Mouse (Mus musculus): ENCODE data around the gene Znrf1. TPM values are rescaled to one million over a fixed set of nuclear protein-coding genes. Genes with fewer than 3 reads are reported as not detected.

Gene Znrf1
- polyA plus RNA-seq, 1 experiment from 2014 or later: 48.7 TPM

GRCm38 (mm10) chr8:111613181-111613580 lies 77.3 kb downstream of the Znrf1 start:
- Histone ChIP-seq H3K36me3 (ENCODE audit: control insufficient read depth, insufficient read depth, low read length) (no peaks in the 10 kb centered on the region), H3K27ac (ENCODE audit: low read depth, low read length) (no peak overlapping the region), H3K9ac (ENCODE audit: low read depth, low read length) (no peak overlapping the region), H3K27me3 (ENCODE audit: control insufficient read depth, insufficient read depth, low read length) (no peaks in the 10 kb centered on the region), H3K9me3 (ENCODE audit: control insufficient read depth, low read length) (no peaks in the 10 kb centered on the region), H3K4me2 (replicated peaks; ENCODE audit: low read depth, low read length) (no peak overlapping the region), H3K4me1 (replicated peaks; ENCODE audit: control insufficient read depth, insufficient read depth, low read length) (no peaks in the 10 kb centered on the region), H3K4me3 (ENCODE audit: low read depth, low read length) (no peak overlapping the region)
- WGBS: 86% methylated on average over 5 of the region's 5 CpGs
- ATAC-seq (ENCODE audit: low FRiP score): no peak
- DNase-seq (ENCODE audit: low spot score): no peak

- no peak overlapping the region for H3K9ac ChIP-seq (ENCODE audit: low read depth, low read length)
- ATAC-seq (ENCODE audit: low FRiP score) (no peak), DNase-seq (ENCODE audit: low spot score) (no peak)
- no peaks in the 10 kb centered on the region for H3K4me1 ChIP-seq (replicated peaks; ENCODE audit: control insufficient read depth, insufficient read depth, low read length)
- no peaks in the 10 kb centered on the region for H3K9me3 ChIP-seq (ENCODE audit: control insufficient read depth, low read length)
- H3K27me3 ChIP-seq (ENCODE audit: control insufficient read depth, insufficient read depth, low read length): no peaks in the 10 kb centered on the region
- H3K27ac ChIP-seq (ENCODE audit: low read depth, low read length): no peak overlapping the region
- no peaks in the 10 kb centered on the region for H3K36me3 ChIP-seq (ENCODE audit: control insufficient read depth, insufficient read depth, low read length)
- no peak overlapping the region for H3K4me2 ChIP-seq (replicated peaks; ENCODE audit: low read depth, low read length)
- no peak overlapping the region for H3K4me3 ChIP-seq (ENCODE audit: low read depth, low read length)
- WGBS: 91% methylated on average over 6 of the region's 6 CpGs
Observed at GRCm38 (mm10) chr8:111614786-111615701, 79.1 kb downstream of the Znrf1 start.

DNA sequence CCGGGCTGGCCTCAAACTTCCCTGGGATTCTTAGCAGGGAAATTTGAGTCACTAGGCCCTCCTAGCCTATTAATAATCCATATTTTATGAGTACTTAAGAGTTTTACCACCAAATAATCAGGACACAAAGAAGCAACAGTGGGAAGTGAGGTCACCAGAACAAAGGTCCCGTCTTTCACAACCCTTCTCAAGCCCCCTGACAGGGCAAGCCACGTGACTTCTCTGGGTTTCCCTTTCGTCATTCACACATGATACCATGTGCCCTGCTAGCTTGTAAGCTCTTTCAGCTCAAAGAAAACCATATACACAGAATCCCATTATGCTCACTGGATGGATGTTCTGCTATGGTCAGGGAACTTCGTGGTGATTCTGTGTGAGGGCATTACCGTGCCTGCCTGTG lies 81.9 kb downstream of the Znrf1 start:
- Histone ChIP-seq H3K27me3 (ENCODE audit: control insufficient read depth, insufficient read depth, low read length) (no peaks in the 10 kb centered on the region), H3K27ac (ENCODE audit: low read depth, low read length) (no peak overlapping the region), H3K9ac (ENCODE audit: low read depth, low read length) (no peak overlapping the region), H3K4me1 (replicated peaks; ENCODE audit: control insufficient read depth, insufficient read depth, low read length) (no peaks in the 10 kb centered on the region), H3K36me3 (ENCODE audit: control insufficient read depth, insufficient read depth, low read length) (no peaks in the 10 kb centered on the region), H3K4me2 (replicated peaks; ENCODE audit: low read depth, low read length) (no peak overlapping the region), H3K4me3 (ENCODE audit: low read depth, low read length) (no peak overlapping the region), H3K9me3 (ENCODE audit: control insufficient read depth, low read length) (no peaks in the 10 kb centered on the region)
- no peak for DNase-seq (ENCODE audit: low spot score)
- 66% methylated on average over 6 of the region's 6 CpGs for WGBS
- no peak for ATAC-seq (ENCODE audit: low FRiP score)

- ATAC-seq (ENCODE audit: low FRiP score): no peak
- no peak overlapping the region for H3K27ac ChIP-seq (ENCODE audit: low read depth, low read length)
Observed at GRCm38 (mm10) chr8:111618273-111618672, 82.4 kb downstream of the Znrf1 start.

DNA sequence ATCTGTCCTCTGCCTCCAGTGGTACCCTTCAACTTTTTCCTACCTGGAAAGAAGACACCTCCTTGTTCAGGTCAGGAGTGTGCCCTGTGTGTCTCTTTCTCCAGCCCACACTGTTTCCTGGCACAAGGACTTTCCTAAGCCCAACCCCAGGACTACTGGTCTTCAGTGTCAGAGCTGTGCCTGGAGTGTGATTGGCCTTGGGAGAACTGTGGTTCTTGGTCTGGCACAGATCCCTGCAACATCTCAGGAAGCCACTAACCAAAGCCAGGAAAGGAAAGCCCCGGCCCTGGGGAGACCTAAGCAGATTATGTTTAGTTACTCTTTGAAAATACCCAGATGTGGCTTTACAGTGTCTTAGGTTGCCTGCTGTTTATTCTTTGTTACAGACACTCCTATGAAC lies 84.0 kb downstream of the Znrf1 start:
- Histone ChIP-seq H3K9ac (ENCODE audit: low read depth, low read length) (no peak overlapping the region), H3K27me3 (ENCODE audit: control insufficient read depth, insufficient read depth, low read length) (no peaks in the 10 kb centered on the region), H3K4me2 (replicated peaks; ENCODE audit: low read depth, low read length) (no peak overlapping the region), H3K4me3 (ENCODE audit: low read depth, low read length) (no peak overlapping the region), H3K4me1 (replicated peaks; ENCODE audit: control insufficient read depth, insufficient read depth, low read length) (no peaks in the 10 kb centered on the region), H3K27ac (ENCODE audit: low read depth, low read length) (no peak overlapping the region), H3K9me3 (ENCODE audit: control insufficient read depth, low read length) (no peaks in the 10 kb centered on the region), H3K36me3 (ENCODE audit: control insufficient read depth, insufficient read depth, low read length) (no peaks in the 10 kb centered on the region)
- DNase-seq (ENCODE audit: low spot score): no peak
- 78% methylated on average over 1 of the region's 1 CpGs for WGBS
- no peak for ATAC-seq (ENCODE audit: low FRiP score)

More at GRCm38 (mm10) chr8:111618273-111618672, 82.4 kb downstream of the Znrf1 start:
- DNase-seq (ENCODE audit: low spot score): no peak
- Histone ChIP-seq H3K4me1 (replicated peaks; ENCODE audit: control insufficient read depth, insufficient read depth, low read length) (no peaks in the 10 kb centered on the region), H3K27me3 (ENCODE audit: control insufficient read depth, insufficient read depth, low read length) (no peaks in the 10 kb centered on the region), H3K9ac (ENCODE audit: low read depth, low read length) (no peak overlapping the region), H3K36me3 (ENCODE audit: control insufficient read depth, insufficient read depth, low read length) (no peaks in the 10 kb centered on the region), H3K4me2 (replicated peaks; ENCODE audit: low read depth, low read length) (no peak overlapping the region), H3K9me3 (ENCODE audit: control insufficient read depth, low read length) (no peaks in the 10 kb centered on the region), H3K4me3 (ENCODE audit: low read depth, low read length) (no peak overlapping the region)
- WGBS: 92% methylated on average over 4 of the region's 4 CpGs

DNA sequence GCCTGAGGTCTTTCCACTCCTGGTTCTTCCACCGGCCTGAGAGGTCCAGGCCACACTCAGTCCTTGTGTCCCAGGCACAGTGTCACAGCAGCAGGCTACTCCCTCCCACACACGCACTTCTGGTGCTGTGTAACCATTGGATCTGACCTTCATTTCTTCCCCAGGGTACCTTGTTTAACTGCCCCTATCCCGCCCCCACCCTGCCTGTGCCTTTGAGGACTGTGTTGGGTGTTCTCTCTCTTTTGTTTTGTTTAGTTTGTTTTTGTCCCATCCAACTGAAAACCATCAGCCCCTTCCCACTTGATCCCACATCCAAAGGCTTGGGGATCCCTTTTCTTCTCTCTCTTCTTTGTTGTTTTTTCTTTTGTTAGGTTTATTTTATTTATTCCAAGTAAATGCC lies 86.2 kb downstream of the Znrf1 start:
- no peak overlapping the region for H3K4me2 ChIP-seq (replicated peaks; ENCODE audit: low read depth, low read length)
- H3K9ac ChIP-seq (ENCODE audit: low read depth, low read length): no peak overlapping the region
- ATAC-seq (ENCODE audit: low FRiP score): peak; percentile 25
- DNase-seq (ENCODE audit: low spot score): no peak
- WGBS: 65% methylated on average over 3 of the region's 3 CpGs
- no peaks in the 10 kb centered on the region for H3K9me3 ChIP-seq (ENCODE audit: control insufficient read depth, low read length)
- H3K4me3 ChIP-seq (ENCODE audit: low read depth, low read length): no peak overlapping the region
- no peak overlapping the region for H3K27ac ChIP-seq (ENCODE audit: low read depth, low read length)
- H3K4me1 ChIP-seq (replicated peaks; ENCODE audit: control insufficient read depth, insufficient read depth, low read length): no peaks in the 10 kb centered on the region
- H3K27me3 ChIP-seq (ENCODE audit: control insufficient read depth, insufficient read depth, low read length): no peaks in the 10 kb centered on the region
- no peaks in the 10 kb centered on the region for H3K36me3 ChIP-seq (ENCODE audit: control insufficient read depth, insufficient read depth, low read length)

GRCm38 (mm10) chr8:111622553-111622952 lies 86.7 kb downstream of the Znrf1 start:
- Histone ChIP-seq H3K4me2 (replicated peaks; ENCODE audit: low read depth, low read length) (no peak overlapping the region), H3K9me3 (ENCODE audit: control insufficient read depth, low read length) (no peaks in the 10 kb centered on the region), H3K4me1 (replicated peaks; ENCODE audit: control insufficient read depth, insufficient read depth, low read length) (no peaks in the 10 kb centered on the region), H3K27me3 (ENCODE audit: control insufficient read depth, insufficient read depth, low read length) (no peaks in the 10 kb centered on the region), H3K36me3 (ENCODE audit: control insufficient read depth, insufficient read depth, low read length) (no peaks in the 10 kb centered on the region), H3K9ac (ENCODE audit: low read depth, low read length) (no peak overlapping the region), H3K4me3 (ENCODE audit: low read depth, low read length) (no peak overlapping the region), H3K27ac (ENCODE audit: low read depth, low read length) (no peak overlapping the region)
- ATAC-seq (ENCODE audit: low FRiP score) (no peak), DNase-seq (ENCODE audit: low spot score) (no peak)
- 64% methylated on average over 10 of the region's 10 CpGs for WGBS

- Histone ChIP-seq H3K4me1 (replicated peaks; ENCODE audit: control insufficient read depth, insufficient read depth, low read length) (no peaks in the 10 kb centered on the region), H3K27me3 (ENCODE audit: control insufficient read depth, insufficient read depth, low read length) (no peaks in the 10 kb centered on the region), H3K9ac (ENCODE audit: low read depth, low read length) (no peak overlapping the region), H3K4me2 (replicated peaks; ENCODE audit: low read depth, low read length) (no peak overlapping the region), H3K27ac (ENCODE audit: low read depth, low read length) (no peak overlapping the region), H3K4me3 (ENCODE audit: low read depth, low read length) (no peak overlapping the region), H3K36me3 (ENCODE audit: control insufficient read depth, insufficient read depth, low read length) (no peaks in the 10 kb centered on the region), H3K9me3 (ENCODE audit: control insufficient read depth, low read length) (no peaks in the 10 kb centered on the region)
- DNase-seq (ENCODE audit: low spot score) (no peak), ATAC-seq (ENCODE audit: low FRiP score) (no peak)
- 85% methylated on average over 12 of the region's 12 CpGs for whole genome bisulfite sequencing
Observed at GRCm38 (mm10) chr8:111624081-111624852, 88.4 kb downstream of the Znrf1 start.
